Mouse (Mus musculus) lung, postnatal 4 days (tissue): ENCODE data around the gene Olfr16.

ENCODE experiments used
- DNase-seq, 2 experiments: peaks; one replicate each; pipeline ENCODE4 v3.0.0; 2021

Olfr16 gene

GRCm38 (mm10) chr1:172950160-172950559, at the start of gene Olfr16:
TSS of gene Olfr16 (plus strand) at chr1:172950409.
- no peak for DNase-seq

- no peak for DNase-seq
Observed at GRCm38 (mm10) chr1:172903313-172903712, 46.9 kb upstream of the Olfr16 start.

GRCm38 (mm10) chr1:172917115-172917514, 33.1 kb upstream of the Olfr16 start:
- DNase-seq = no peak

GRCm38 (mm10) chr1:172918450-172918849, 31.8 kb upstream of the Olfr16 start:
- DNase-seq = no peak

- DNase-seq = no peak
Observed at GRCm38 (mm10) chr1:172932197-172932596, 18.0 kb upstream of the Olfr16 start.

- no peak for DNase-seq
Observed at GRCm38 (mm10) chr1:172951171-172951720, 1.0 kb downstream of the Olfr16 start.

- no peak for DNase-seq
Observed at GRCm38 (mm10) chr1:172955376-172955775, 5.2 kb downstream of the Olfr16 start.

- no peak for DNase-seq
Observed at GRCm38 (mm10) chr1:172960452-172960851, 10.2 kb downstream of the Olfr16 start.

- DNase-seq = no peak
Observed at GRCm38 (mm10) chr1:172989794-172990634, 39.8 kb downstream of the Olfr16 start.

- no peak for DNase-seq
Observed at GRCm38 (mm10) chr1:172990635-172991009, 40.4 kb downstream of the Olfr16 start.
